Mouse (Mus musculus): ENCODE measurements around the gene C87436.

DNA sequence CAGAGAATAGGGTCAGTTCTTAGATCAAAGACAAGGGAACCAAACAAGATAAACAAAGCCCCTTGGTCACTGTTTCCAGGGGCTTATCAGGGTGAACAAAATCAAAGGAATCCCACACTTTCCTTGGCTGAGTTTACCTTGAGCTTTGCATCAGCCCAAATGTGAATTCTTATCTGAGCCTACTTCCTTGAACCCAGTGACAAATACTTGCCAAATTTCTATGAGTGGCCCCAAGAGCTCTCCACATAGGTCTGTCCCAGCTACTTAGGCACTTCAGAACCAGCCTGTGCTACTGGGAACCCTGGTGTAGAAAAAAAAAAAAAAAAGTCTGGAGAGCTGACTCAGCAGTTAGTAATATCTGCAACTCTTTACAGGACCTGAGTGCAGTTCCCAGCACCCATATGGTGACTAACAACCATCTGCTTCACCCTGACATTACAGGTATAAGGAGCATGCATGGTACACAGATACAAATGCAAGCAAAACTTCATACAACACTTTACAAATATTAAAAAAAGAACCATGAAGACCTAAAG, 36.5 kb downstream of the C87436 start:
- TF ChIP-seq CTCF (IDR thresholded peaks at IDR 0.05 in 2 of 3, conservative IDR thresholded peaks at IDR 0.05 in 1 of 3; ENCODE audit: control insufficient read depth in 1 of 3, insufficient read depth in 1 of 3, low read depth in 2 of 3, low read length in 3 of 3, poor library complexity in 1 of 3, severe bottlenecking in 1 of 3) (no peak), ZC3H11A (IDR thresholded peaks at IDR 0.05; ENCODE audit: low read depth, low read length) (no peak), POLR2AphosphoS5 (IDR thresholded peaks at IDR 0.05; ENCODE audit: borderline replicate concordance, low read depth, low read length) (no peak), HCFC1 (IDR thresholded peaks at IDR 0.05; ENCODE audit: low read depth, low read length) (no peak), ETS1 (IDR thresholded peaks at IDR 0.05; ENCODE audit: low read depth, low read length) (peak; percentile 45; the same call in 1 of the 2 replicates), BHLHE40 (IDR thresholded peaks at IDR 0.05; ENCODE audit: borderline replicate concordance, low read depth, low read length) (no peak), MEF2A (IDR thresholded peaks at IDR 0.05; ENCODE audit: extremely low read depth, insufficient replicate concordance, low read depth, low read length, poor library complexity, severe bottlenecking) (no peak), EP300 (IDR thresholded peaks at IDR 0.05; ENCODE audit: low read depth in 1 of 2, low read length in 2 of 2) (peak in 1 of 2 experiments; percentile 39; a peak in 1 of 4 replicates), RAD21 (IDR thresholded peaks at IDR 0.05; ENCODE audit: low read depth, low read length) (no peak), MYC (IDR thresholded peaks at IDR 0.05; ENCODE audit: low read depth, low read length) (no peak)

All from MEL (cell line).